Mouse (Mus musculus): ENCODE results near the gene Ntn1. TPM values are rescaled to one million over a fixed set of nuclear protein-coding genes. Genes with fewer than 3 reads are reported as not detected.

Gene Ntn1
- polyA plus RNA-seq, 1 experiment from 2014 or later: 58.7 TPM

DNA sequence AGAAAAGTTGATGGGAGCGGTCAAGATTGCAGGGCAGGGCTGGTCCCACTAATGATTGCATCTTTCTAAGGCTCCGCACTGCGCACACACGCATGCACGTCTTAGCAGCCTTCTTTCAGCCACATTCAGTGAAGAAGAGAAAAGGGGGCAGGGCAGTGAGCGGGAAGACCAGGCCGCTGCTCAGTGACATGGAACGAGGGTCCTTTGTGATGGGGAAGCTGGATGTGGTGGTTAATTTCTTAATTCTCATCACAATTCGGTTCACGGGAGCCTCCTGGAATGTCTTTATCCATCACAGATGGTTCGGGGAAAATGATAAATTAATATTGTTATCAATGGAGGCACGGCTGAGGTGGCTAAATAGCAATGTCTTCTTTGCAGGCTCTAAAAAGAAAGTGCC, 126.8 kb downstream of the Ntn1 start:
- Histone ChIP-seq H3K27me3 (peaks cover 32% of the 10 kb centered on the region), H3K9ac (no peak overlapping the region), H3K4me2 (replicated peaks) (peak overlapping the region; percentile 27; the same call in 1 of the 2 replicates), H3K9me3 (replicated peaks) (no peaks in the 10 kb centered on the region), H3K36me3 (no peaks in the 10 kb centered on the region; the same call in 1 of the 2 replicates), H3K27ac (peak overlapping the region; percentile 72), H3K4me3 (no peak overlapping the region), H3K4me1 (peaks cover 57% of the 10 kb centered on the region)
- ATAC-seq (ENCODE audit: low FRiP score): peak; percentile 53
- 34% methylated on average over 12 of the region's 12 CpGs for WGBS

DNA sequence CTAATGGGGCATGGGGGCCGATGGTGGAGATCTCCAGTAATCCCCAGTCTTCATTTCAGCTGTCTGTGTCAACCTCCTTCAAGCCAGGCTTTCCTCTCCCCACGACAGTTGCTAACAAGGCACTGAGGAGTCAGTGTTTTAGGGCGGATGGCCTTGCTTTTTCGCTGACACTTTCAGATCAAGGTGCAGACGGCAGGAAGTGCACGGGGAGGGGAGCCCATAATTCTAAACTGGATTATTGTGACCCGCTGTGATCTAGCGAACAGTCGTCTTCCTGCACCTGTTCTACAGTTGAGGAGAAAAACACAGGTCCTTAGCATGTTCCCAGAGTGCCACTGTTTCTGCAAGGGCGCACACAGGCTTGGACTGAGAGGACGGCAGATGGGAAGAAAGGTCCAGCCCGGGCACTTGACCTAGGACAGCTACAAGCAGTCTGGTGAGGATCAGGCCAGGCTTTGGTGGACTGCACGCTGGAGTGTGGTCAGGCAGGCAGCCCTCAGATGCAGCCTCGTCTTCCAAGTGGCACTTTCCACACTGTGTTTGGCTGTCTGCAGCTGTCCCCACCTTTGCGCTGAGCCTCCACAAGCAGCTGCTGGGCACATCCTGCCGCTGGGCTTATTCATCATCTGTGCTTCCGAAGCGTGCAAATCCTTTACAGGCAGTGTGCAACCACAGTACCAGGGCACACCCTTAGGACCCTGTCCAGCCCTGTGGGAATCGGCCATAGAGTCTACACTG, 129.7 kb downstream of the Ntn1 start:
- WGBS: 66% methylated on average over 19 of the region's 19 CpGs
- no peak overlapping the region for H3K4me2 ChIP-seq (replicated peaks)
- H3K27me3 ChIP-seq: peaks cover 20% of the 10 kb centered on the region
- H3K4me3 ChIP-seq: no peak overlapping the region
- no peak for ATAC-seq (ENCODE audit: low FRiP score)
- no peaks in the 10 kb centered on the region; the same call in 1 of the 2 replicates for H3K36me3 ChIP-seq
- H3K9ac ChIP-seq: no peak overlapping the region
- no peak overlapping the region for H3K27ac ChIP-seq
- H3K4me1 ChIP-seq: peaks cover 51% of the 10 kb centered on the region
- no peaks in the 10 kb centered on the region for H3K9me3 ChIP-seq (replicated peaks)

DNA sequence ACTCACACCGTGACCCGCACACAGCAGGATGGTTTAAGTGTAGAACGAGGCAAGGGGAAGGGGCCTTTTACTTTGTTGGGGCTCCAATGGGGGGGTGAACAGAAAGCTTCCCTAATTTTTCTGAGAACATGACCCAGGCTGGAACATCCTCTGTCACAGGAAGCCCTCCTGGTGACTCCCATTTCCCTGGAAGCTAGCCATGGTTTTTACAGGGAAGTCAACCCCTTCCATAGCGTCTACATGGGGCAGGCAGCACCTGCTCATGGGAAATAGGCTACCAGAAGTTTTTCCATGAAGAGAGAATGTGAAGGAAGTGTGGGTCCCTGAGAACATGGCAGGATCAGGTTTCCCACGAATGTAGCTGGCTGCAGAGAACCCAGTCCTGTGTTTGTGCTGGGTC, 136.3 kb downstream of the Ntn1 start:
- 0 out of 2 replicates have a peak, but pooled peaks cover 3% of the 10 kb centered on the region for H3K36me3 ChIP-seq
- 82% methylated on average over 5 of the region's 5 CpGs for WGBS

DNA sequence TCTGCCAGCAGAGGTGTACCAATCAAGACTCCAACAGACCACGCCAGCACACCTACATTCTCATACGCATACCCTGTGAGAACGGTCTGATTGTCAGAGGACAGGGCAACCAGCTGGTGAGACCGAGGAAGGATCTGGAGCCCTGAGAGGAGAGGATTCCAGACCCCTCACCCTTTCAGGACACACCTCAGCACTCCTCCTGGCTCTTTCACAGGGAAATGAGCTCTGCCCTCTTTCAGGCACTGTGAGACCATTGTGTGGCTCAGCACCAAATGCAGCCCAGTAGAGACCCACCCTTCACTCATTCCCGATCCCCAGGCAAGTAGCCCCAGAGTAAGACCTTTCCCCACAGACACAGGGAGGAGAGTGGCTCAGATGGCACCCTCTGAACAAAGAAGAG, 137.5 kb downstream of the Ntn1 start:
- Histone ChIP-seq H3K4me2 (replicated peaks) (no peak overlapping the region), H3K9me3 (replicated peaks) (no peaks in the 10 kb centered on the region), H3K36me3 (0 out of 2 replicates have a peak, but pooled peaks cover 3% of the 10 kb centered on the region), H3K9ac (no peak overlapping the region), H3K27ac (no peak overlapping the region), H3K4me3 (no peak overlapping the region), H3K27me3 (peaks cover 15% of the 10 kb centered on the region; the same call in 1 of the 2 replicates), H3K4me1 (no peaks in the 10 kb centered on the region)
- no peak for ATAC-seq (ENCODE audit: low FRiP score)
- 92% methylated on average over 5 of the region's 5 CpGs for WGBS

More for the DNA sequence above, 136.3 kb downstream of the Ntn1 start:
- H3K27ac ChIP-seq: no peak overlapping the region
- H3K4me3 ChIP-seq: no peak overlapping the region
- H3K4me1 ChIP-seq: no peaks in the 10 kb centered on the region
- no peak overlapping the region for H3K9ac ChIP-seq
- H3K4me2 ChIP-seq (replicated peaks): no peak overlapping the region
- no peak for ATAC-seq (ENCODE audit: low FRiP score)
- H3K27me3 ChIP-seq: peaks cover 11% of the 10 kb centered on the region; the same call in 1 of the 2 replicates
- no peaks in the 10 kb centered on the region for H3K9me3 ChIP-seq (replicated peaks)

DNA sequence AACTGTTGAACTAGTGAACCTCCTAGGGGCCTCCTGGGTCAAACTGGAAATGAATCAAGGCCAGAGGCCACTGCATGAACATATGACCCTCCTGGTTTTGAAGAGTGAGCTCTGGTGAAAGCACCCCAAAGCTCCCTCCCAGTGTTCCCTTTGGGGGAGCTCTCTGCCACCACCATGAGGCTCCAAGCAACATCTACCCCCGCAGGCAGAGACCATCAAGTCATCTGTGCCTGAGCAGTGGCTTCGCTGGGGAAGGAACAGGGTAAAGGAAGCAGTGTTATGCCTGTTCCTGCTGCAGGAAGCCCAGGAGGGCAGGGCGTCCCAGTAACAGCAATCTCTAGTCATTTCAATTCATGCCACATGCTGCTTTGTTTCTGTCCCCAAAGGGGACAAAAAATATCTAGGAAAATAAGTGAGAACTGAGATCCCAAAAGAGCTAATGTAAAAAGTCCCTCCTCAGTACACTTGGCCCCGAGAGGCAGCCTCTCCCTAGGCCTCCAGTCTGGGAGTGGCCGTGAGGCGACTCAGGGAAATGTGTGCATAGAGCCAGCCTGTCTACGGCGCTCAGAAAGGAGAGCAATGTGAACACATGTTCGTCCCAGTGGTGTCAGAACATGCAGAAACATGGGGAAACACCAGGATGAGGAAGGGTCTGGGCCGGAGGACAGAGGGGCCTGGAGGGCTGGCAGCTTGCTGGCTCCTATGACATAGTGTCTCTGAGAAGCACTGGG, 139.3 kb downstream of the Ntn1 start:
- Histone ChIP-seq H3K9me3 (replicated peaks) (no peaks in the 10 kb centered on the region), H3K27ac (no peak overlapping the region), H3K27me3 (peaks cover 13% of the 10 kb centered on the region; the same call in 1 of the 2 replicates), H3K4me2 (replicated peaks) (no peak overlapping the region), H3K9ac (no peak overlapping the region), H3K4me1 (no peaks in the 10 kb centered on the region), H3K36me3 (0 out of 2 replicates have a peak, but pooled peaks cover 3% of the 10 kb centered on the region), H3K4me3 (no peak overlapping the region)
- WGBS: 80% methylated on average over 10 of the region's 10 CpGs
- no peak for ATAC-seq (ENCODE audit: low FRiP score)

DNA sequence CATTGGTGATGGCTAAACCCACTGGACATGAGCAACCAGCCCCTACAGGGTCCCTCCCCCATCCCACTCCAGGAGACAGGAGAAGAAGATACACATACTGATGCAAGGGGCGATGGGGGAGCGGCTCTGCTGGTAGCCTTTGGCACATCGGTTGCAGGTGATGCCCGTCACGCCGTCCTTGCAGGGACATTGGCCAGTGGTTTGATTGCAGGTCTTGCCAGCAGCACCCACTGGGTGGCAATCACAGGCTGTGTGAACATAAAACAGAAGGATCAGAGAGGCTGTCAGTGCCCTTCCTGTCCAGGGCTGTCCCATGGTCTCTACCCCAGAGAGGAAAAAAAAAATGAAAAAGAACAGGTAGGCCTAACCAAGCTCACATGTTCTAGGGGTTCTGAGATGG, 140.2 kb downstream of the Ntn1 start:
- ATAC-seq (ENCODE audit: low FRiP score): no peak
- Histone ChIP-seq H3K9me3 (replicated peaks) (no peaks in the 10 kb centered on the region), H3K4me3 (no peak overlapping the region), H3K4me2 (replicated peaks) (no peak overlapping the region), H3K36me3 (0 out of 2 replicates have a peak, but pooled peaks cover 3% of the 10 kb centered on the region), H3K27ac (no peak overlapping the region), H3K27me3 (peaks cover 15% of the 10 kb centered on the region; the same call in 1 of the 2 replicates), H3K9ac (no peak overlapping the region), H3K4me1 (no peaks in the 10 kb centered on the region)
- WGBS: 97% methylated on average over 6 of the region's 6 CpGs

DNA sequence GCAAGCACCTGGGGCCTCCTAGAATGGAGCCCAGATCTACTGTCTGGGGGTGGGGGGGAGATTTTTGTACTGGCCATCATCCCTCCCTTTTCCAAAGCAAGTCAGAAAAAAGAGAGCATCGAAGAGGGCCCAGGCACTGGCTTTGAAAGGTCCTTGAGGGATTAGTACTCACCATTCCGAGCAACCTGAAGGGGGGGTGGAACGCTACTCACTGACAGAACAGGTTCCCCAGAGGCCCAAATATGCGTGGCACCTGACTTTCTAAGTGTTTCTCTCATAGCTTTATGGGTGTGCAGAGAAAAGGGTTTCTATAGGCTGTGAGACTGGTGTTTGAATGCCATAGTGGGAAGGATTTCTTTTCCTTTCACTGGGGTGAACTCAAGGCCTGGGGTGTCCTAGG, 142.1 kb downstream of the Ntn1 start:
- Histone ChIP-seq H3K27me3 (peaks cover 15% of the 10 kb centered on the region; the same call in 1 of the 2 replicates), H3K9ac (no peak overlapping the region), H3K36me3 (0 out of 2 replicates have a peak, but pooled peaks cover 6% of the 10 kb centered on the region), H3K4me2 (replicated peaks) (no peak overlapping the region), H3K4me3 (no peak overlapping the region), H3K4me1 (no peaks in the 10 kb centered on the region), H3K27ac (no peak overlapping the region), H3K9me3 (replicated peaks) (no peaks in the 10 kb centered on the region)
- no peak for ATAC-seq (ENCODE audit: low FRiP score)
- 92% methylated on average over 4 of the region's 4 CpGs for WGBS

DNA sequence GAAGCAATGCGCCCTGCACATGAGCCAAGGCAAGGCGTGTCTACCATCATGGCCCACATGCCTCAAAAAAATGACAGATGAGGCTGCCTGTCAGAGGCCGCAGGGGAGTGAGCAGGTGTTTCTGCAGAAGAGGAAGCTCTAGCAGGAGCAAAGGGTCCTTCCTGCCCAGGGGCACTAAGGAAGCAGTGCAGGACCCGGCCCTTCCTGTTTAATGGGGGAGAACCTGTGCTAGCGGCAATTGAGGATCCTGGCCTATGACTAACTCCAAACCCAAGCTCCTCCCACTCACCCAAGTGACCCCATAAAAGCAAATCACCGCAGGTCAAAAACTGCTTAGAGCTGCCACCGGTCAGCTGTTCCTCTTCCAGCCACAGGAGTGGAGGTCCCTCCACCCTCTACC, 147.1 kb downstream of the Ntn1 start:
- Histone ChIP-seq H3K27ac (no peak overlapping the region), H3K9me3 (replicated peaks) (no peaks in the 10 kb centered on the region), H3K27me3 (peaks cover 11% of the 10 kb centered on the region), H3K4me1 (peaks cover 4% of the 10 kb centered on the region), H3K4me3 (no peak overlapping the region), H3K4me2 (replicated peaks) (no peak overlapping the region), H3K9ac (no peak overlapping the region), H3K36me3 (0 out of 2 replicates have a peak, but pooled peaks cover 3% of the 10 kb centered on the region)
- WGBS: 86% methylated on average over 7 of the region's 7 CpGs
- no peak for ATAC-seq (ENCODE audit: low FRiP score)

DNA sequence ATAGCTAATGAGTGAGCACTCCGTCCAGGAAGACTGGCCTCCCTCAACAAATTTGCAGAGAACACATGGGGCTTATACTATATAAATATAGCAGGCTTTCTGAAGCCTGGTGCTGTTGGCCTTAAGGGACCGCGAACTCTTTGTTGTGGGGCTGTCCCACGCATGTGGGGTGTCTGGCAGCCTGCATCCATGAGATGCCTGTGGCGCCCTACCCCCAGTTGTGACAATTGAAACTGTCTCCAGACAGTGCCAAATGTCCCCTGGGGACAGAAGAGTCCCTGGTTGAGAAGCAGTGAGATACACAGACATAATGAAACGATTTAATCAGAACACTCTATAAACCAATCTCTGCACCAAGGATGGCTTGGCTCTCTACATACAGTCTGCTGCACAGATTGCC, 150.5 kb downstream of the Ntn1 start:
- H3K4me1 ChIP-seq: peaks cover 16% of the 10 kb centered on the region
- H3K27me3 ChIP-seq: peaks cover 23% of the 10 kb centered on the region
- peak; percentile 56 for ATAC-seq (ENCODE audit: low FRiP score)
- no peak overlapping the region for H3K27ac ChIP-seq
- no peak overlapping the region for H3K4me3 ChIP-seq
- WGBS: 59% methylated on average over 6 of the region's 6 CpGs
- no peak overlapping the region for H3K4me2 ChIP-seq (replicated peaks)
- no peaks in the 10 kb centered on the region for H3K9me3 ChIP-seq (replicated peaks)
- H3K9ac ChIP-seq: no peak overlapping the region
- peaks cover 7% of the 10 kb centered on the region for H3K36me3 ChIP-seq

DNA sequence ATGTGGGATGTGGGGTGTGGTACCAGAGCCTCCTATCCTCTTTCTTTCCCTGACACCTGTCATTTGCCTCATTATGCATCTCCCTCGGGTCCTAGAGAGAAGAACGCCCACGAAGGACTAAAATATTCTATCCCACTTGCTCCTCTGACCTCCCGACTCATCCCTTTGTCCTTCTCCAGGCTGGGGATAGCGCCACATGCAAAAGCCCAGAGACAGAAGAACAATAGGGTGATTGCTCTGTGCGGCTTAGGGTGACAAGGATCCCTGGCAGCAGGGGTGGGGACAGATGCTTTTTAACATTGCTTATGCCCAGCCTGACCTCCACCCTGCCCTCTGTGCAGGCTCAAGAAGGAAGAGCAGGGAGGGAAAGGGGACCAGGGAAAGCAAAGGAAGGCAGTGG, 152.7 kb downstream of the Ntn1 start:
- ATAC-seq (ENCODE audit: low FRiP score): no peak

DNA sequence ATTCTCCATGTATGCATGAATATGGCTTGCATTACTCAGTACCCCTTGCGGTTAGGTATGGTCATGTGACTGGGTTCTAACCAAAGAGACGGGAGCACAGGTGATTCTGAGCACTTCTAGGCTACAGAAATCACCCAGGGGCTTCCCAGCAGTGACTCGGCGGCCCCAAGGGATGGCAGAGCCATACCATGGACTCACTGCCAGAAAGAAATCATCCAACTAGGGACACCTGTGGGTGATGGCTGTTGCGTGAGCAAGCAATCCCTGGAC, 155.7 kb downstream of the Ntn1 start:
- 86% methylated on average over 5 of the region's 5 CpGs for WGBS
- no peak for ATAC-seq (ENCODE audit: low FRiP score)
- Histone ChIP-seq H3K4me1 (peaks cover 31% of the 10 kb centered on the region), H3K9ac (no peak overlapping the region), H3K4me3 (no peak overlapping the region), H3K9me3 (replicated peaks) (no peaks in the 10 kb centered on the region), H3K4me2 (replicated peaks) (no peak overlapping the region), H3K27me3 (peaks cover 41% of the 10 kb centered on the region), H3K36me3 (peaks cover 20% of the 10 kb centered on the region), H3K27ac (0 out of 2 replicates have a peak overlapping the region, but pooled peaks have one; percentile 23)

More for the DNA sequence above, 152.7 kb downstream of the Ntn1 start:
- Histone ChIP-seq H3K36me3 (peaks cover 20% of the 10 kb centered on the region), H3K4me1 (peaks cover 27% of the 10 kb centered on the region), H3K4me2 (replicated peaks) (no peak overlapping the region), H3K4me3 (no peak overlapping the region), H3K9ac (0 out of 2 replicates have a peak overlapping the region, but pooled peaks have one; percentile 15), H3K27me3 (peaks cover 22% of the 10 kb centered on the region), H3K27ac (0 out of 2 replicates have a peak overlapping the region, but pooled peaks have one; percentile 18), H3K9me3 (replicated peaks) (no peaks in the 10 kb centered on the region)
- 28% methylated on average over 6 of the region's 6 CpGs for WGBS

DNA sequence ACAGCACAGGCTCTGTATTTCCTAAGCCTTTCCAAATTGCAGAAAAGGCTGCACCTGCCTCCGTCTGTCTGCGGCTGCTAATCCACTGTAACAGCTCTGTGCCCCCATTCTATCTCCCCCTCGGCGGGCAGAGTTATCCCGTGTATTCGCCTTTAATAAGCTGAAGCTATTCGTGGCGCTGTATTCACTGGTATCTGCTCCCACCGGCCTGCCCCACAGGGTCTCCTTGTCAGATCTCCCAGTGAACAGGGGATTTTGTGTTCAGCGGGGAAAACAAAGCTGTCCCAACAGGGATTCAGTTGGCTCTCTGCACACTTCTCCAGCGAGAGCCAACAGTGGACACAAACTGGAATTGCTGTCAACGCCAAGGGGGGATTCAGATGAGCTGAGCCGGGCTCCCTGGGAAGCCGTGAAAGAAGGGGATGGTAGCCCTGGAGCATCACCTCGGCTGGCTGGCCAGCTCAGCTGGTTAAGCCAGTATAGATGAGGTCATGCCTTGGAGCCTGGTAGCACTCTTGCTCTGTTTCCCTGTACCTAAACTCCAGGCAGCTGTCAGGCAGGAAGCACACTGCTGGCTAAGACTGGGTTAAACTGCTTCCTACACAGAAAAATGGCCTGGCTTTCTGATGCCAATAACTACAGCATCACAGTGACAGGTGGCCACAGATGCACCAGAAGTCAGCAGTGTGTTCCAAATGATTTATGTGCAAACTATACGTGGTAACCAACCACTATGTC, 156.2 kb downstream of the Ntn1 start:
- H3K27ac ChIP-seq: peak overlapping the region; percentile 23; the same call in 1 of the 2 replicates
- H3K27me3 ChIP-seq: peaks cover 43% of the 10 kb centered on the region
- H3K9me3 ChIP-seq (replicated peaks): no peaks in the 10 kb centered on the region
- H3K9ac ChIP-seq: no peak overlapping the region
- peaks cover 20% of the 10 kb centered on the region for H3K36me3 ChIP-seq
- 66% methylated on average over 16 of the region's 16 CpGs for WGBS
- H3K4me3 ChIP-seq: no peak overlapping the region
- 0 out of 2 replicates have a peak overlapping the region, but pooled peaks have one; percentile 13 for H3K4me2 ChIP-seq (replicated peaks)
- peak; percentile 38; the same call in 1 of the 2 replicates for ATAC-seq (ENCODE audit: low FRiP score)
- H3K4me1 ChIP-seq: peaks cover 34% of the 10 kb centered on the region

All from hindbrain, embryonic 12.5 days (tissue).